Mouse (Mus musculus): ENCODE results near the gene Gtpbp10.
A peak's percentile ranks its signal among the peaks of the same experiment; 100 is the strongest.

Gtpbp10 gene

GRCm38 (mm10) chr5:5496393-5496792, 62.9 kb downstream of the Gtpbp10 start:
- no peak for DNase-seq (ENCODE audit: low spot score in 2 of 2)

DNA sequence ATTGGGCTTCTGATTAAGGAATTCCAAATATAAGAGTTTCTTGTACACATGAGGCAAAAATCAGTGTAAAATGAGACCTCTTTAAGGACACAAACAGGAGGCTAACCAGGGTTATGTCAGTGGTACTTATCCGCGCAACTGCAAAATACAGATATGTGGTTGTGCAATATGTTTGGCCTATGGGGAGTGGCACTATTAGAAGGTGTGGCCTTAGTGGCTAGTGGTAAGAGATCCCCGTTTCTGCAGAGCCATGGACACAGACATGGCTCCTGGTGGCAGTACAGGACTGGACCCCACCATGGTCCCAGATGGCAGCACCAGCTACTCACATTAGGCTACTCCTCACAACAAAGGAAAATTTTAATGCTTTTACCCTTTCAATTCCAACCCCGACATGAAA, 64.3 kb downstream of the Gtpbp10 start:
- DNase-seq (ENCODE audit: low spot score in 2 of 2): no peak

- DNase-seq (ENCODE audit: low spot score in 2 of 2): peak in 1 of 2 experiments; percentile 36
These were observed 64.9 kb downstream of the Gtpbp10 start for GRCm38 (mm10) chr5:5494269-5495005.

DNA sequence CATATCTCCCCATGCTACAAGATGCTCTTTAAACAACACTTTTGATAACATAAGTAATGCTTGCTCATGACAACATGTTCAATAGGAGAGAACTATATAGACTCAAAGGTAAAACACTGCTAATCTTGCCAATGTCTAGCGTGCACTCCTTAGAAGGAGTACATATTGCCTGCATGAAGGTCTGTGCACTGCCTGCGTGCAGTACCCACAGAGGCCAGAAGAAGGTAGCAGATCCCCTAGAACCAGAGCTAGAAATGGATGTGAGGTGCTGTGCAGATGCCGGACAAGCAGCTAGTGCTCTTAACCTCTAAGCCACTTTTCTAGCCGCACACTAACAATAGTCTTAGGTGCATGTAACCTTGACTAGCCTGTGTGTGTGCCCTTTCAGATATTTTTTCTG, 67.2 kb downstream of the Gtpbp10 start:
- DNase-seq (ENCODE audit: low spot score in 2 of 2): no peak

Measured in thymus, postnatal 10 days (tissue).